Mouse (Mus musculus) cortical plate, adult 2 months (tissue): ENCODE measurements around the gene Higd2a.

Experiments
- CTCF ChIP-seq: fragments of 200-500 bp; IDR thresholded peaks from 2 replicates; pipeline ENCODE4 v1.5.1; 2011; ENCODE audit warnings: mild to moderate bottlenecking, control low read depth, low read length; ENCODE audit not compliant: insufficient read depth; ENCODE audit errors: extremely low read depth
- POLR2A ChIP-seq: fragments of 200-500 bp; IDR thresholded peaks from 2 replicates; pipeline ENCODE4 v1.6.1; 2011; ENCODE audit warnings: mild to moderate bottlenecking, low read length, control low read depth; ENCODE audit not compliant: insufficient read depth; ENCODE audit errors: extremely low read depth

GRCm38 (mm10) chr13:54548036-54548435, 42.0 kb upstream of the Higd2a start:
- TF ChIP-seq CTCF = no peak
- no peak for TF ChIP-seq POLR2A
